Mouse (Mus musculus) mouse trophoblast stem cell (cell line): ENCODE data around the gene Usp46.
"Not testable (repeated sequence)": the region's sequence is repeated elsewhere in the genome, so short reads cannot be mapped to it uniquely, and the experiment has no call there.

Experiments used
- in situ Hi-C, 2 experiments: fragments of 300-500 bp; cut with MseI, MboI; formaldehyde crosslinking; loops; 2 replicates in 1 of 2; 3 replicates in 1 of 2; pipeline ENCODE4 v1.15.1; 2025

Usp46 gene

GRCm38 (mm10) chr5:74028691-74029479 lies 39.3 kb downstream of the Usp46 start:
- in situ Hi-C loops: no loop called here

DNA sequence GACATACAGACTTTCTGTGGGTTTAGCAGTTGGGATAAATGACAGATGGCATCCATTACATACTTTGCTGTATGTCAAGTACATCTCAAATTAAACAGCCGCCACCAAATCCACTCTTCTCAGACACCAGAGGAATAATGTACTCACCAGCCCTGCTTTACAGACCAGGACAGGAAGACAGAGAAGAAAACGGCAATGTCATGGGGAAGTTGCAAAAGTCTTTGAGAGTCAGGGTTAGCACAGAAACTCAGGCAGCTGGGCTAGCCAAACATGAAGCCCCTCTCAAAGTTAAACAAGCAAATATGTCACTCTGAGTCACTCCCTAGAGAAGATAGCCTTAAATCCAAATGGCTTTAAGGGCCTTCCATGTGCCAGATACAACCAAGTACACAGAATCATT lies 40.0 kb downstream of the Usp46 start:
- in situ Hi-C loops: no loop called here

- in situ Hi-C loops: no loop called here
Observed at GRCm38 (mm10) chr5:74020506-74020905, 47.7 kb downstream of the Usp46 start.

DNA sequence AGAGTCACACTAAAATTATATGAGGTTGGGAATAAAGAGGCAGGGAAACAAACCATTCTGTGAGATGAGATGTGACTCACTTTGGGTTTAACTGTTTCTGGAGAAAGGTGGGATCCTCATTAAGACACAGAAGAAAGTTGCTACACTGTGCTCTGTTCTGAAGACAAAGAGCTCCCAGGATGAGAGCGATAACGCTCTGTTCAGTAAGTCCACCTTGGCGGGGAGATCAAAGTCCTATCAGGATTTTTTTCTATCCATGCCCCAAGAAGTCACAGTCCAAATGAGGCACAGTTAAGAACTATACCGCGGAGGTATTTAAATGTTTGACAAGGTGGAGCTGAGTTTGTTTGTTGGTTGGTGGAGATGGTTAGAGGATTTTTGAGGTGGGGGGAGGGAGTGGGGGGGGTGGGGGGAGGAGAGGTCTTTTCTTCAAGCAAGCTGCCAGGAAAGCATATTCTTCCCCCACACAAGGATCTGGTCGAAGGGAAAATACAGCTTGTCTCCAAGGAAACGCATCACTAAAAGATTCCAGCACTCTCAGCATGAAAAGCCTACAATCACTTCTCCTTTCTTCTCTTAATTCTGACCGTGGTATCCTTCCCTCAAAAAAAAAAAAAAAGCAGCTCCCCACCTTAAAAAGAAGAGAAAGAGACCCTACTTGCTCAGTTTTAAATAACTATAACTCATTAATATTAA lies 49.2 kb downstream of the Usp46 start:
- in situ Hi-C loops: no loop called here

GRCm38 (mm10) chr5:74017488-74017887 lies 50.7 kb downstream of the Usp46 start:
- in situ Hi-C loops: no loop called here

DNA sequence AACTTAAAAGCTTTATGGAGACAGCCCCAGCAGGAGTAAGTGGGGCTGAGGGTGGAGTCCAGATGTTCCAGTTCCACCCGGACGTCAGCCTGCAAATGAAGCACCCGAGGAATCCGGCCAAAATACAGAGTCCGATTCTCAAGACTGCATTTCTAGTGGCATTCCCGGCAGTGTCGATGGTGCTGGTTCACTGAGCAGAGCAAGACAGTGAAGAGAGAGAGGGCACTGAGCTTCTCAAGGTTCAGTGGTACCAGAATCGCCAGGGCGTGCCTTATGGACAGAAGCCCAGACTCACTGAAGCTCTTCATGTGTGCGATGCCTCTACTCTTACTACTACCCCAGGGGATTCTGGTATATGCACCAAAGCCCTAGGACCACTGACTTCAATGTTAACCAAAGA lies 56.6 kb downstream of the Usp46 start:
- in situ Hi-C loops: no loop called here

- in situ Hi-C loops: no loop called here
Observed at GRCm38 (mm10) chr5:74007492-74008070, 60.6 kb downstream of the Usp46 start.

- in situ Hi-C loops: no loop called here
Observed at GRCm38 (mm10) chr5:74005936-74006335, 62.3 kb downstream of the Usp46 start.

DNA sequence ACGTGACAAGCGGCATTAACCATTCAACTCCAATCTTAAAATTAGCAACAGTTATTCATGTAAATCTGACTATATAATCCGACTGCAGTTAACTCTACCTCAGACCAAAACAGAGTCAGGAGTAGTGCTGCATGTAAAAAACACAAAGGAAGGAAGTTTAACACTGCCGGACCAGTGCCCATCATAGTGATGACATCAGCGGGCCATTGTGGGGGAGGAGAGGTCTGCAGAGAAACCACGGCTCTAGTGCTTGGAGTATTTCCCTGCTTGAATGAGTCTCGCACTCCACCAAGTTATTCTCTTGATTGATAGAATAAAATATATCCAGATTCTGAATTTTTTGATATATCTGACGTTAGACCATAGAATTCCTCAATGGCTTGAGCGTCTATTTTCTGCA lies 66.5 kb downstream of the Usp46 start:
- in situ Hi-C loops: no loop called here

DNA sequence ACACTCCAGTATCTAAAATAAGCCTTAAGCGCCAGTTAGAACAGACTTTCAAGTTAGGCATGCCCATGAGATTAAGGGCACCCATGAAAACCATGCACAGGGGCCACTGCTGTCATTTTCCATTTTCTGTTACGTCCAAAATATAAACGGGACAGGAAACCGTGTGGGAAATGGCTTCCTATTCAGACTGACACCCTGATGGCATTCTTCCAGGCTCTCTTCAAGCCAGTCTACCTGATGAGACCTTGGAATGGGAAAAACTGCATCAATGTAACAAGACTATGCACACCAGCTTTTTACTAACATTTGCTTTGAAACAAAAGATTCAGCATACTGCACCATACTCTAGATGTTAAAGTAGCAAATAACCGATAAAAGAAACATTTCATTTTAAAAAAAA lies 69.3 kb downstream of the Usp46 start:
- in situ Hi-C loops: no loop called here

GRCm38 (mm10) chr5:73994850-73995249 lies 73.4 kb downstream of the Usp46 start:
- in situ Hi-C loops: no loop called here

DNA sequence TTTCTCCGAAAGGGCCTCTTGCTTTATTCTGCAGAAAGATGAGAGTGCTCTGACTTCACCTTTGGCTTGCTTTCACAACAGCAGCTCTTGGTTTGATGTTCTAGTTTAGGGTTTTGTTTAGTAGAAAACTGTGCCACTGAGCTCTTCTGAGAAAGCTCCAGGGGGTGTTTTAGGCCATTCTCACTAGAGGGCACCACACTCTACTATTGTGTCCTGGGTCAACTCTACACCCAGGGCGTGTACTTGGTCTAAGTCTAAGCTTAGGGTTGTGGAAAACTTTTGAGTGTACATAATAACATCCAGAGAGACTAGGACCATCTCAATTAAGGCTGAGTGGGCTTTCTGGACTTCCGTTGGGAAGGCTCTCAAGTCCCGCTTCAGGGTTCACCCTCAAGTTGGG lies 74.7 kb downstream of the Usp46 start:
- in situ Hi-C loops: no loop called here

DNA sequence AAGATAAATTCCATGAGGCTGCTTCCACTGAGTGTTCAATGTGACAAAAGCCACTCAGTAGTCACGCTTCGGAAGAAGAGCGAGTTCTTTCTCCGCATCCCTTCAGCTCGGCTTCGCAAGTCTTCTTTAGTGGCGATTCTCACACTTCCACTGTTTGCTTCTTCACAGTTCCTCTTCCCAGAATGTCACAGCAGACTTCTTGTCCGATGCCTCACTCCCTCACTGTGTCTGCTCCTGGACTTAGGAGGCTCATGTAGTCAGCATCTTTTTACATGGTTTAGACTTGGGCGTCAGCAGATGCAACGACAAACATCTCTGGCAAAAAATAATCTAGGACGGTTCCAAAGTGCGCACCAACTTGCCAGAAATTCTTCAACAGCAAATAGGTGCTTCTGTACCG lies 75.9 kb downstream of the Usp46 start:
- in situ Hi-C loops: no loop called here

DNA sequence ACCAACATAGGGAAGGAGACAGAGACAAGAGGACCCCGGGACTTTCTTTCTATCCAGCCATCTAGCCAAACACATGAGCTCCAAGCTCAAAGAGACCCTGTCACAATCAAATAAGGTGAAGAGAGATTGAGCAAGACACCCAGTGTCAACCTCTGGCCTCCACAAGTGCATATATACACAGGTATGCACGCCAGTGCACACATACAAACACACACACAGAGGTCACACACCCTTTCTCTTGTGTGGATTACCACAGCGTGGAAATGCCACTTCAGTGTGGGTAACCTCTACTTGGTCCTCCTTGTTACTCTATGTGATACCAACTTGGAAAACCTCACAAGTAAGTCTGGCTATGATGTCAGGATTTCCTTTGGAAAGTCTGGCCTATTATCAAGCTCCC lies 78.7 kb downstream of the Usp46 start:
- in situ Hi-C loops: no loop called here

DNA sequence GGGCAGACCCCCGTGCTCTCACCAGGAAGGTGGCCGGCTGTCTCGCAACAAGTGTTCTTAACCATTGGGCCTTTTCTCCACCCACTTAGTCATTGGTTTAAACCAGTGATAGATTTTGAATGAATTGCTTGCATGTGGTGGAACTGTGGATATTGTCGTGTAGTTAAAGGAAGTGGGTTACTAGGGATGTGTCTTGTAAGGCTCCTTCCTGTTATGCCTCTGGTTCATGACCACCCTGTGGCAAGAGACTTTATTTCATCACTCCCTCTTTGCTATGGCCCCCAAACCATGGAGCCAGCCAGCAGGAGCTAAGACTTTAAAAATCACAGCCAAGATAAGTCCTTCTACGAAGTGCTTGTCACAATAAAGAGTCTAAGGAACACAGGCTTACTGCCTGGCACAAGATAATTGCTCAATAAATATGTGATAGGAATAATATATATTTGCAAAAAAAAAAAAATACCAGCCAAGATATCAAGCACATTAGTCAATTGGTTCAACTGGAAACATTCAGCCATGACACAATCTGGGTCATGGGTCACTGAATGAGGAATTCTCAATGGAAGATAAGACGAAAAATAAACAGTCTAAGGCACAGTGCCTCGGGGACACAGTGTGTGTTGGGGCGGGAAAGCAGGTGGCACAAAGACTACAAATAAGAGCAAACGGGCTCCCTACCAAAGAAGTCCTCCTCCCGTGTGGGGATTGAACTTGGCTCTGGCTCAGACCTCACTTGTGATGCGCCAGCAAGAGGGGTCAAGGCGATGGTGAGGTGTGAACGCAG lies 80.3 kb downstream of the Usp46 start:
- in situ Hi-C loops: no loop called here

GRCm38 (mm10) chr5:73977426-73977825 lies 90.8 kb downstream of the Usp46 start:
- in situ Hi-C loops: no loop called here

DNA sequence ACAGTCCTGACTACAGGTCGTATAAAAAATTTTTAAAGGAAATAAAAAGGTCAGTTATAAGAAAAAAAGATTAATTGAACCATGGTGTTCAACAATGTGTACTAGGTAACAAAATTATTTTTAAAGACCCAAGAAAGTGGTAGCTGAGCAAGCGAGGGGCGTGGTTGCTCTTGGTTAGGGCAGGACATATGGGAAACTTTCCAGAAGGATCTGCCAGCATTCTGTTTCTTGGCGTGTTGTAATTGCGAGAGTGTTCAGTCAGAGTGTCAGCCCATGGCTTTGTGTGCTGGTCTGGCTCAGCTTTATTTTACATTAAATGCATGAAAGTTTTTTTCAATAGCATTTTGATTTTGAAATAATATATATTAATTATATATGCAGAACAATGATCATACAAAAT lies 96.5 kb downstream of the Usp46 start:
- in situ Hi-C loops: no loop called here

DNA sequence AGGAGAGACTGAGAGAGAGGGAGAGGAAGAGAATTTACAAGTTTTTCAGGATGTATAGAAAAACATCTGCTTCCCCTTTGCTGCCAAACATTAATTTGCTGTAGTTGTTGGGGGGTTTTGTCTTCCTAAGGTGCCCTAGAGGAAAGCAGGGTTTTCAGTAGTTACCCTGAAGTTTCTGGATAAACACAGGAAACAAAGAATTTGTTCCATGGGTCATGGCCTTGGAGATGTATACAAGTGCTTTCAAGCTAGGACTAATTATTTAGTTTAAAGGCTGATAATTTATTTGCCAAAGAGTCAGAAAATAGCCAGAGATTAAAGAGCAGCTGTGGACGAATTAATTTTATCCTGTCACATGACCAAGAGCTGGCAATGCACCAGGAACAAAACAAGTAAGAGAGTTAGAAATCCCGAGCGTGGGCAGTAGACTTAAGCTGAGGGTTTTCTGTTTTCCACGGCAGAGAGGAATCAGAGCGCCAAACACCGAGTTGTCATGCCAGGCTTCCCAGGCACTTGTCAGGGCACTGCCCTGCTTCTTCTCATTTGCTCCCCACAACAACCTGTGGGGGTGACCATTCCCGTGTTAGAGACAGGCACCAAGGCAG lies 98.1 kb downstream of the Usp46 start:
- in situ Hi-C loops: no loop called here

GRCm38 (mm10) chr5:73969338-73969737 lies 98.9 kb downstream of the Usp46 start:
- in situ Hi-C loops: no loop called here

DNA sequence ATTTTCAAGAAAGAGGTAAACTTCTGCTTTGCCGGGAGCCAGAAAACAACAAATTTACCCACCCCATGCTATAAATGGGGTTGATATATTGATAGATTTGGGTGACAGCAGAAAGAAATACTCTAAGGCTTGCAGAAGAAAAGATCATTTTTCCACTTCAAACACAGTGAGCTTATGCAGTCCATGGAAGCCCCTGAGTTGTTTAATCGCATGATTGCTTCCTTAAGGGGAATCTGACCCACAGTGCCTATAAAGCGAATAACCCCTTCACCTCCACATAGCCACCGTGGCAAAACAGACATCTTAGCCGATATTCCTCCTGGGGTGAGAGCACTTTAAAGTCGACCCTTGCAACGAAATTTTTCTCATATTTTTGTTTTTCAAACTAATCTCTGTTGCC lies 108.5 kb downstream of the Usp46 start:
- in situ Hi-C loops: no loop called here

- in situ Hi-C loops: not testable (repeated sequence)
Observed at GRCm38 (mm10) chr5:73958614-73959013, 109.6 kb downstream of the Usp46 start.

DNA sequence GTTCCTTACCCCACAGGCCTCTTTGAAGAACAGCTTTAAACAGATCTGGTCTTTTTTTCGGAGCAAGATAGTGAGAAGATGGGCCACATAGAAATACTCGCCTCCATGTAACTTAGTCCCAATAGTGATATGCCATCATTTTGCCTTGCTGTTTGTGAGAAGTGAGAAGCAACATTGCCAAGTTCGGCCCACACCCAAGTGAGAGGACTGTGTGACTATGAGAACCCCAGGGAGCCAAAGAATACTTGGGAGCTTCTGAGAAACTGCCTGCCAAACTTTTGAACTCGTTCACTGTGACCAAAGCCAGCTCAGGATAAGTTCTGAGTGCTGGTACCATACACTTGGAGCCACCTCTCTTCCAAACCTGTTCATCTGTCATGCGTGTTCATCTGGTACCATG lies 110.1 kb downstream of the Usp46 start:
- in situ Hi-C loops: no loop called here
